Mouse (Mus musculus): ENCODE measurements around the gene Ogfod3. TPM values are rescaled to one million over a fixed set of nuclear protein-coding genes. Genes with fewer than 3 reads are reported as not detected.

Gene Ogfod3
- polyA plus RNA-seq, 1 experiment: 5.2 TPM

GRCm38 (mm10) chr11:121156411-121156891, 48.1 kb downstream of the Ogfod3 start:
- no peak for TF ChIP-seq GATA1 (IDR thresholded peaks at IDR 0.05; ENCODE audit: low read length)

DNA sequence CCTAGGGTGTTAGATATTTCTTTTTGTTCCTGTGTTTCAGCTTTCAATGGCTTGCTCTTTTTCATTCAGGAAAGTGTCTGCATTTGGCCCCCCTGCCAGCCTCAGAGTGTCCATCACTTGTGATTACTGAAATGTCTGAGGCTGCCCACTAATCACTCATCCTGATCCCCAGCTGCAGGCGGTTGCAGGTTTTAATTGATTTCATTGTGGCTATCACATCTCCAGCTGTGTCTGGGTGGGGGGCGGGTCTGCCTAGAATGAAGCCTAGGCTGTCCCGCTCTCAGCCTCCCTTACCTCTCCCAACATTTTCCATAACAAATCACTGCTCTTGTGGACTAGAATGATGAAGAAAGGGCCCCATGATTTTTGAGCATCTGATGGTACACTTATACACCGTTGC, 50.3 kb downstream of the Ogfod3 start:
- no peak for TF ChIP-seq GATA1 (IDR thresholded peaks at IDR 0.05; ENCODE audit: low read length)

GRCm38 (mm10) chr11:121148193-121148592, 56.3 kb downstream of the Ogfod3 start:
- no peak for TF ChIP-seq GATA1 (IDR thresholded peaks at IDR 0.05; ENCODE audit: low read length)

GRCm38 (mm10) chr11:121145865-121146264, 58.6 kb downstream of the Ogfod3 start, which contains the start of gene Tex19.1:
TSS of gene Tex19.1 (plus strand) at chr11:121146143.
- no peak for TF ChIP-seq GATA1 (IDR thresholded peaks at IDR 0.05; ENCODE audit: low read length)

GRCm38 (mm10) chr11:121143325-121144015, 61.0 kb downstream of the Ogfod3 start:
- no peak for TF ChIP-seq GATA1 (IDR thresholded peaks at IDR 0.05; ENCODE audit: low read length)

- no peak for TF ChIP-seq GATA1 (IDR thresholded peaks at IDR 0.05; ENCODE audit: low read length)
Observed at GRCm38 (mm10) chr11:121138732-121139131, 65.8 kb downstream of the Ogfod3 start.

- no peak for TF ChIP-seq GATA1 (IDR thresholded peaks at IDR 0.05; ENCODE audit: low read length)
Observed at GRCm38 (mm10) chr11:121137682-121138081, 66.8 kb downstream of the Ogfod3 start.

DNA sequence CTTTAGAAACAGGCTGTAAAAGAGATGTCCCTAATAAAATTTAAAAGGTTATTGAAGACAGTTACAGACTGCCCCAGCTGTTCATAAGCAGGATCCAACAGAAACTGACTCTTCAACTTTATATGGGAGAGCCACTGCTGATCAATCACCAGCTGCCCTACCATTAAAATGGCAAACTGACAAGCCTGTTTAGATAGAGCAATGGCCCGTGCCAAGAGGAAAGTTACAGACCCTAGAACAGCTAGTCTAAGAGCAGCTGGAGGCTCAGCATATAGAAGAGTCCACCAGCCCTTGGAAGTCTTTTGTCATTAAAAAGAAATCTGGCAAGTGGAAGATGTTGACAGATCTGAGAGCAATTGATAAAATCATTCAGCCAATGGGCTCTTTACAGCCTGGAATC, 69.9 kb downstream of the Ogfod3 start:
- no peak for TF ChIP-seq GATA1 (IDR thresholded peaks at IDR 0.05; ENCODE audit: low read length)

DNA sequence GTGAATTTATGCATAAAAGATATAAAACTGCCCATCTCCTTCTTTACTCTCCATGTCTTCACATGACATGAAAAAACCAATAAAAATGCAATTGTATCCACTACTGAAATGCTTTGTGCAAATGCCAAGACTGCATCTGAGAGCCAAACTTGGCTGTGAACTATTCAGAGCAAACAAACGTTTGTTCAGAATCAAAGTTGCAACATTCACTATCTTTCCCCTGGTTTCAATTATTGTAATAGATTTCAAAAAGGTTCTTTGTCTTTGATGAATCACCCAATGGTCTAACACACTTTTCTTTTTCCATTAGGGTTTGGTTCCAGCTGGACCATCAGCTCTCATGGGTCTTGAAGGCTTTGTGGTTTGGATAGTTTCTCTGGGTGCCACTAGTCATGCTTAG, 74.9 kb downstream of the Ogfod3 start:
- TF ChIP-seq GATA1 (IDR thresholded peaks at IDR 0.05; ENCODE audit: low read length): no peak

Other genes starting within 250 kb of the Ogfod3 start
- 195 and 204 TPM in 2 replicates for gene Csnk1d, start 213.4 kb downstream of the Ogfod3 start, polyA plus RNA-seq (2012)
- not detected in 2 replicates for gene Cd7, start 165.3 kb downstream of the Ogfod3 start, polyA plus RNA-seq (2012)
- not detected in 2 replicates for gene Sectm1b, start 141.1 kb downstream of the Ogfod3 start, polyA plus RNA-seq (2012)
- not detected in 2 replicates for gene Sectm1a, start 123.5 kb downstream of the Ogfod3 start, polyA plus RNA-seq (2012)
- gene Tex19.2, start 86.0 kb downstream of the Ogfod3 start, polyA plus RNA-seq (2012): 25.6 and 26.1 TPM in 2 replicates
- gene Tex19.1, start 58.6 kb downstream of the Ogfod3 start, polyA plus RNA-seq (2012): not detected in 2 replicates
- gene Uts2r, start 44.4 kb downstream of the Ogfod3 start, polyA plus RNA-seq (2012): not detected in 2 replicates
- gene Hexdc, start 278 bp downstream of the Ogfod3 start, polyA plus RNA-seq (2012): 2.9 and 3.4 TPM in 2 replicates
- gene Cybc1, start 24.6 kb upstream of the Ogfod3 start, polyA plus RNA-seq (2012): 6.8 and 9.7 TPM in 2 replicates
- 5.0 and 11.1 TPM in 2 replicates for gene Narf, start 32.5 kb upstream of the Ogfod3 start, polyA plus RNA-seq (2012)
- 37.0 and 41.6 TPM in 2 replicates for gene Foxk2, start 55.3 kb upstream of the Ogfod3 start, polyA plus RNA-seq (2012)
- gene Wdr45b, start 149.7 kb upstream of the Ogfod3 start, polyA plus RNA-seq (2012): 15.8 and 24.0 TPM in 2 replicates
- not detected in 2 replicates for gene Rab40b, start 183.5 kb upstream of the Ogfod3 start, polyA plus RNA-seq (2012)
- gene Fn3krp, start 216.7 kb upstream of the Ogfod3 start, polyA plus RNA-seq (2012): 3.3 and 3.5 TPM in 2 replicates
- gene Fn3k, start 230.2 kb upstream of the Ogfod3 start, polyA plus RNA-seq (2012): 0.03 and 0.06 TPM in 2 replicates
- 6.6 and 7.5 TPM in 2 replicates for gene Tbcd, start 247.2 kb upstream of the Ogfod3 start, polyA plus RNA-seq (2012)